Mouse (Mus musculus) midbrain, embryonic 14.5 days (tissue): ENCODE data around the gene Fbxo31. TPM values are rescaled to one million over a fixed set of nuclear protein-coding genes. Genes with fewer than 3 reads are reported as not detected.

ENCODE experiments used
- ATAC-seq: fragments of 200-750 bp; cut with Nextera tagmentation; 2 replicates; pipeline ENCODE4 v1.8.0; 2017; ENCODE audit warnings: moderate number of reproducible peaks, moderate library complexity; ENCODE audit not compliant: low FRiP score, low TSS enrichment
- DNase-seq: peaks from one replicate; pipeline ENCODE4 v3.0.0-alpha.2; 2015
- H3K27ac ChIP-seq: fragments of 300-500 bp; sonication (generic); replicated peaks from 2 replicates; pipeline ENCODE4 v1.5.1; 2014; ENCODE audit warnings: mild to moderate bottlenecking, low read depth, low read length, moderate library complexity
- H3K27me3 ChIP-seq: fragments of 300-500 bp; sonication (generic); 2 replicates; pipeline ENCODE4 v1.6.1; 2014; ENCODE audit warnings: low read length, control low read depth, mixed read lengths; ENCODE audit not compliant: control insufficient read depth, insufficient read depth
- H3K36me3 ChIP-seq: fragments of 300-500 bp; sonication (generic); 2 replicates; pipeline ENCODE4 v1.6.1; 2014; ENCODE audit warnings: low read length, control low read depth; ENCODE audit not compliant: control insufficient read depth, insufficient read depth
- H3K4me1 ChIP-seq: fragments of 300-500 bp; sonication (generic); 2 replicates; pipeline ENCODE4 v1.6.1; 2014; ENCODE audit warnings: mild to moderate bottlenecking, antibody characterized with exemption, low read length, control low read depth; ENCODE audit not compliant: control insufficient read depth, insufficient read depth
- H3K4me2 ChIP-seq: fragments of 300-500 bp; sonication (generic); 2 replicates; pipeline ENCODE4 v1.6.1; 2014; ENCODE audit warnings: mild to moderate bottlenecking, low read length, moderate library complexity
- H3K4me3 ChIP-seq: fragments of 300-500 bp; sonication (generic); replicated peaks from 2 replicates; pipeline ENCODE4 v1.5.1; 2014; ENCODE audit warnings: low read depth, low read length
- H3K9ac ChIP-seq: fragments of 300-500 bp; sonication (generic); replicated peaks from 2 replicates; pipeline ENCODE4 v1.6.1; 2014; ENCODE audit warnings: mild to moderate bottlenecking, low read length, moderate library complexity
- H3K9me3 ChIP-seq: fragments of 300-500 bp; sonication (generic); 2 replicates; pipeline ENCODE4 v1.6.1; 2016; ENCODE audit warnings: low read length, control low read depth, mixed read lengths; ENCODE audit not compliant: control insufficient read depth
- WGBS: fragments of 180-500 bp; shearing (Covaris S2); extraction: QIAGEN DNeasy Blood & Tissue Kit; methylation state at CpG from one replicate; pipeline ENCODE4 v1.1.7; 2014; 5-methylcytosine and 5-hydroxymethylcytosine counted together
- polyA plus RNA-seq: library from polyadenylated mRNA; unstranded; fragments of >200 nt; fragmentation: Nextera tagmentation; extraction: Ambion mirVana; gene quantifications from 2 replicates; pipeline ENCODE4 v1.2.1, GENCODE M21; 2014

The Fbxo31 gene
- polyA plus RNA-seq, 1 experiment from 2014 or later: 26.7 TPM

DNA sequence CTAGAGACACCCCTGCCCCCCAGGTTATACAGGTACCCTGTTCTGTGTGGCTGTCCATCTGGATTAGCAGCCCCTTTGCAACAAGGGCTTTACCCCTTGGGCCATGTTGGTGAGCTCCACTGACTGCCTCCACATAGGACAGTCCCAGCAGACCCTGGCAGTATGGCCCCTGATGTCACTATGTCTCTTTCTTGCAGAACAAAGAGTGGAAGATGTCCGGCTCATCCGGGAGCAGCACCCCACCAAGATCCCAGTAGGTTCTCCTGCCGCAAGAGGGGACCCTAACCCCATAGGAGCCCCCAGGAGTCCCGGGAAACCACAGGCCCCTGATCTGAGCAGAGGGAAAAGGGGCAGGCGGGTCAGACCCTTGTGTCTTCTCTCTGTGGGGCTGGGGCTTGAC lies 14.7 kb upstream of the Fbxo31 start:
- no peaks in the 10 kb centered on the region for H3K9me3 ChIP-seq
- 92% methylated on average over 5 of the region's 5 CpGs for WGBS
- no peak for DNase-seq

DNA sequence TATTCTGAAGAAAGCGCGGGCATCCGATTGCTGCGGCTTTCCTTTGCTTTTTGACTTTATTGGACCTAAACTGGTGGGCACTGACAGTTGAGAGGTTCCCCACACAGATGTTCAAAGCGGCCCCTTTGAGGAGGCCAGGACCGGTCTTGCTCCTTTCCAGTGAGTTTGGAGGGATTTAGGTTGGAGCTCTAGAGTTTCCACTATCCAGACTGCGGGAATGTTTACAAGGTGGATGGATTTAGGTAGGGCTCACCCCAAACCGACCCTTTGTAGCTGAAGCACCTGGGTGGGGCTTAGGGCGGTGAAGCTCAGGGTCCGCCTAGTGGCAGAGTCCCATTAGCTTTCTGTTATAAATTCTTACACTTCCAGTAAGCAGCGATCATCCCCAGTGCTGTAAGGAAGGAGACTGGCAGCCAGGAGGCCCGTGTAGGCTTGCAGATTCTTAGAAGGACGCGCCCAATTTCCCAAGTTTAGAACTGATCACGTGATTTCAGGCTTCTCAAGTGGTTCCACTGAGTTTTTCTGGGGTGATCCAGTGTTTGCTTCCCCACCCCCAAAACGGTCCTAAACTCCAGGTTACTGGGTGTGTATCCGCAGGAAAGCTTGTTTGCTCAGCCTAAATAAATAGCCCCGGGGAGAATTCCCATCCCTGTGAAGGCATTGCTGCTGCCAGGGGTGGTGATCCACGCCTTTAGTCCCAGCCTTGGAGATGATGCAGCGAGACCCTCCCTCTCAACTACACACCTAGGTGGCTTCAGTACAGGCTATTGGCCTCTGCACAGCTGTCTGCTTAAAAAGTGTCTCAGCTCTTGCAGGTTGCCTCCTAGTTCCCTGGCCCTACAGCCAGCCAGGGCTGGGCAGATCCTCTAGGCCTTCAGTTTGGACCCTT lies 12.8 kb upstream of the Fbxo31 start:
- ATAC-seq (no peak), DNase-seq (peak; percentile 67)
- Histone ChIP-seq H3K9me3 (no peaks in the 10 kb centered on the region), H3K27ac (peak overlapping the region; percentile 78; the same call in 1 of the 2 replicates), H3K36me3 (peaks cover 28% of the 10 kb centered on the region), H3K4me2 (peak overlapping the region; percentile 93), H3K9ac (peak overlapping the region; percentile 88), H3K27me3 (no peaks in the 10 kb centered on the region), H3K4me1 (peaks cover 23% of the 10 kb centered on the region), H3K4me3 (peak overlapping the region; percentile 92)
- 18% methylated on average over 20 of the region's 20 CpGs for WGBS

More for the DNA sequence above, 14.7 kb upstream of the Fbxo31 start:
- ATAC-seq: no peak
- no peak overlapping the region for H3K9ac ChIP-seq
- no peak overlapping the region for H3K4me3 ChIP-seq
- peaks cover 45% of the 10 kb centered on the region for H3K36me3 ChIP-seq
- H3K4me2 ChIP-seq: no peak overlapping the region
- H3K27ac ChIP-seq: no peak overlapping the region
- no peaks in the 10 kb centered on the region for H3K27me3 ChIP-seq
- peaks cover 23% of the 10 kb centered on the region for H3K4me1 ChIP-seq

DNA sequence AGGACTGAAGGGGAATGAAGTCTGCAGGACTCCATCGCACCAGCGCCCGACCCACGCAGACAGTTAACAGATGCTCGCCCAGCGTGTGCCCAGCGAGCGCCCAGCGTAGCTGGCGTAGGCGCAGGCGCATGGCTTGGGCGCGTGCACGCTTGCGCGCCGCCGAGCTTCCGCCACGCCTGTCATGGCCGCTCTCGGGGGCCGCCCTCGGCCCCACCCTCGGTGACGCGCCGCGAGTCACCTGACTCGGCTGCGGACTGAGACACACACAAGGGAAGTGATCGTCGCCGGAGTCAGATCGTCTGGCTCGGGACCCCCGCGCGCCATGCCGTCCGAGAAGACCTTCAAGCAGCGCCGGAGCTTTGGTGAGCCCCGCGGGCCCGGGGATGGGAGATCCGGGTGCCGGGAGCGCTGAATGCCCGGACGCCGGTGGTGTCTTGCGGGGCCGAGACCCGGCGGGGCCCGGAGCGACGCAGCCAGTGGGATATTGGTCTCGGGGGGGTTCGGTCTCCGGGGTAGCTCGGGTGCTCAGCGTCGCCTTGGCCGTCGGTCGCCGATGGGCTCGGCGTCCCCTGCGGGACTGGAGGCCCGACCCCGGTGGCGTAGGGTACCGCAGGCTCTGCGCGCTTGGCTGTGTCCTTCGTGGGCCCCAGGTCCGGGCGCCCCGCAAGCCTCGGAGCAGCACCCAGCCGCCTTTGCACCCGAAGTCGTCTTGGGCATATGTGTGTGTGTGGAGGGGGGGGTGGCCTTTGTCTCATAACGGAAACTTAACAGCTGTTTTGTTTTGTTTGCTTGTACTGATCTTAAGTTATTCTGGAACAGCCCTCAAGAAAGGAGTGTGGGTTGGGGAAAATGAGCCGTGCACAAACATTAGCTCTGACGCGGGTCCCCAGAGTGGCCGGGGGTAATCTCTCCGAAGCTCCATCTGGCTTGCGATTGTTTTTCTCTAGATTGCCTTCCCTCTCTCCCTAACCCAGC lies 11.9 kb upstream of the Fbxo31 start, which contains the start of gene Map1lc3b:
TSS of gene Map1lc3b (plus strand) at position 159 of the 975 bp plus-strand sequence.
- under 1% methylated on average over 94 of the region's 94 CpGs for WGBS
- Histone ChIP-seq H3K9me3 (no peaks in the 10 kb centered on the region), H3K27me3 (no peaks in the 10 kb centered on the region), H3K27ac (peak within 1 kb of the TSS; percentile 78), H3K9ac (peak within 1 kb of the TSS; percentile 88), H3K4me3 (peak within 1 kb of the TSS; percentile 92), H3K4me2 (peak within 1 kb of the TSS; percentile 93), H3K4me1 (peaks cover 27% of the 10 kb centered on the region), H3K36me3 (peaks cover 20% of the 10 kb centered on the region)
- peak; percentile 99 for DNase-seq
- peak; percentile 86 for ATAC-seq

DNA sequence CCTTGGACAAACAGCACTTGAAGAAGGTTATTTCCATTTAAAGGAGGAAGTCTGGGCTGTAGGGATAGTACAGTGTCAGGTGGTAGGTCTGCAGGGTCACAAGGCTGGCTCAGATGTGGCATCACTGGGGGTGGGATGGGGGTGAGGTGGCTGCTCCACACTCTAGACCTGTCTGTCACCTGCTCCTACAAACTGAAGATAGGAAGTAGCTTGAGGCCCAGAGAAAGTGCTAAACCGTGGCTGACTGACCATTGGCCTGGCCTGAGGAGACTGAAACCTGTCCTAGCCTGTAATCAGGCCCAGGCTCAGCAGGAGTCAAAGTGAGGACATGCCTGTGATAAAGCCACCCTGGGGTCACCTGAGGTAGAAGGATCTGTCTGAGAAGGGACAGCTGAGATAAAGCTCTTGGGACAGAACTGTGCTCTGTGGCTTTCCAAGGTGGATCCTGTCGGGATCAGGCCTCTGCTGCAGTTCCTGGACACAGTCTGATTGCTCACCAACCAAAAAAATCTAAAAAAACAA lies 10.7 kb upstream of the Fbxo31 start:
- WGBS: 38% methylated on average over 2 of the region's 2 CpGs
- no peak overlapping the region for H3K4me3 ChIP-seq
- H3K4me2 ChIP-seq: no peak overlapping the region; the same call in 1 of the 2 replicates
- no peak for ATAC-seq
- no peak for DNase-seq
- peaks cover 9% of the 10 kb centered on the region for H3K36me3 ChIP-seq
- H3K9ac ChIP-seq: no peak overlapping the region
- no peak overlapping the region for H3K27ac ChIP-seq
- no peaks in the 10 kb centered on the region for H3K27me3 ChIP-seq
- H3K4me1 ChIP-seq: peaks cover 27% of the 10 kb centered on the region
- H3K9me3 ChIP-seq: no peaks in the 10 kb centered on the region

- no peak overlapping the region for H3K4me2 ChIP-seq
- no peak overlapping the region for H3K9ac ChIP-seq
- H3K4me3 ChIP-seq: no peak overlapping the region
- ATAC-seq: no peak
- H3K9me3 ChIP-seq: no peaks in the 10 kb centered on the region
- H3K27ac ChIP-seq: no peak overlapping the region
- peaks cover 27% of the 10 kb centered on the region for H3K4me1 ChIP-seq
- WGBS: 92% methylated on average over 4 of the region's 4 CpGs
- peaks cover 4% of the 10 kb centered on the region for H3K36me3 ChIP-seq
- H3K27me3 ChIP-seq: no peaks in the 10 kb centered on the region
- DNase-seq: no peak
Observed at GRCm38 (mm10) chr8:121588750-121589149, 10.1 kb upstream of the Fbxo31 start.

DNA sequence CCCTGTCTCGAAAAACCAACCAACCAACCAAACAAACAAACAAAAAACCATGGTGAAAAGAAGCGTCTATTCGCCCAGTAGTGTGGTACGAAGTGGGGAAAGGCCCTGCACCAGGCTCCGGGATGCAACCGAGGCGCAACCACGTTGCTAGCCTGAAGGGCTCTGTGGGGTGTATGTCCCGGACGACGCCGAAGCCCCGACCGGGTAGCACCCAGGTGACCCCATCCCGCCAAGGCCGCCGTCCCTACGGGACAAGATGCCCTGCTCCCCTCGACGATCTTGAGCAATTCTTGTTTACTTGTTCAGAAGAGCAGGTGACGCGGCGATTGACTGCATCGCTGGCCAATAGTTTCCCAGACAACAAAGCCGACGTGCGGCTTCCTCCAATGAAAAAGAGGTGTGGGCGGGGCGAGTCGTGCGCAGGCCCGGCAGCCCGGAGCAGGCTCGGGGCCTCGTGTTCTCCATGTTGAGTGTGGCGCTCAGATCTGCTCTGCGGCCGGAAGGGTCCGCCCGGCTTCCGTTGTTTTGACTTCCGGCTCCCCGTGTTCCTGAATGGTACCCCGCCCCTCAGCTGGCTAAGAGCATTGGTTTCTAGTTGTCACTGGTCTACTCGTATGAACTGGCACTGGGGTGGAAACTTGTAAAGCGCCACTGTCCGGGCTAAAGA lies 6.7 kb upstream of the Fbxo31 start:
- peak; percentile 99 for DNase-seq
- Histone ChIP-seq H3K4me2 (peak overlapping the region; percentile 66), H3K4me3 (peak overlapping the region; percentile 58), H3K4me1 (0 out of 2 replicates have a peak, but pooled peaks cover 7% of the 10 kb centered on the region), H3K36me3 (no peaks in the 10 kb centered on the region), H3K27me3 (no peaks in the 10 kb centered on the region), H3K9me3 (no peaks in the 10 kb centered on the region), H3K9ac (peak overlapping the region; percentile 57), H3K27ac (0 out of 2 replicates have a peak overlapping the region, but pooled peaks have one; percentile 60)
- 1% methylated on average over 47 of the region's 47 CpGs for WGBS
- ATAC-seq: peak; percentile 95

- ATAC-seq: no peak
- H3K4me2 ChIP-seq: peak overlapping the region; percentile 66
- WGBS: 41% methylated on average over 13 of the region's 13 CpGs
- H3K27ac ChIP-seq: no peak overlapping the region
- H3K27me3 ChIP-seq: no peaks in the 10 kb centered on the region
- 0 out of 2 replicates have a peak, but pooled peaks cover 5% of the 10 kb centered on the region for H3K4me1 ChIP-seq
- no peak for DNase-seq
- no peaks in the 10 kb centered on the region for H3K36me3 ChIP-seq
- peak overlapping the region; percentile 57; the same call in 1 of the 2 replicates for H3K9ac ChIP-seq
- H3K9me3 ChIP-seq: no peaks in the 10 kb centered on the region
- peak overlapping the region; percentile 58 for H3K4me3 ChIP-seq
Observed at GRCm38 (mm10) chr8:121584730-121585129, 6.1 kb upstream of the Fbxo31 start.

DNA sequence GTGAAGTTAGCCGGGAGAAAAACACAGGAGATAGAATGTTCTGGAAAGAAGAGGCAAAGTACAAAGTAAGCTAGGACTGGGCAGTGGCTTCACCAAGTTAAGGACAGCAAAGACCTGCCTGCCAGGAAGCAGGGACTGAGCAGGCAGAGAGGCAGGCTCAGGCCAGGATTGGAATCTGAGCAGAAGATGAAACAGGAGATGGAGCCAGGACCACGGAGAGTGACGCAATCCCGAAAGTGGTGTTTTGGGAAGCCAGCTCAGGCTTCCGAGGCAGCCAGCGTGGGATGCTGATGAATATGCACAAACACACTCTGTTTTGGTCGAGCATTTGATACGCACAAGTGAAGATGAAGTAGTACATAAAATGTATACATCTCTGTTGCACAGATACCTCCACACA lies 5.0 kb upstream of the Fbxo31 start:
- ATAC-seq (no peak), DNase-seq (no peak)
- Histone ChIP-seq H3K4me1 (0 out of 2 replicates have a peak, but pooled peaks cover 3% of the 10 kb centered on the region), H3K4me2 (no peak overlapping the region), H3K27ac (no peak overlapping the region), H3K36me3 (no peaks in the 10 kb centered on the region), H3K9me3 (no peaks in the 10 kb centered on the region), H3K9ac (no peak overlapping the region), H3K4me3 (no peak overlapping the region), H3K27me3 (no peaks in the 10 kb centered on the region)
- WGBS: 68% methylated on average over 8 of the region's 8 CpGs
